Mouse (Mus musculus) MEL (cell line): Measurements from ENCODE around the gene Padi2.

ENCODE experiments used
- CHD2 ChIP-seq: IDR thresholded peaks from 2 replicates; pipeline ENCODE4 v1.6.1; 2011; ENCODE audit warnings: low read length, improper control_type of control experiment
- ETS1 ChIP-seq: IDR thresholded peaks from 2 replicates; pipeline ENCODE4 v1.6.1; 2012; ENCODE audit warnings: low read depth, mild to moderate bottlenecking, inconsistent platforms, low read length, improper control_type of control experiment, moderate library complexity
- GATA1 ChIP-seq: IDR thresholded peaks from 2 replicates; pipeline ENCODE4 v1.6.1; 2011; ENCODE audit warnings: low read depth, low read length, improper control_type of control experiment
- POLR2A ChIP-seq, 2 experiments: IDR thresholded peaks; 2 replicates each; pipeline ENCODE4 v1.6.1; 2011 to 2012; ENCODE audit warnings: low read length in 2 of 2, mild to moderate bottlenecking in 2 of 2, control low read depth in 1 of 2, improper control_type of control experiment in 1 of 2, low read depth in 1 of 2, moderate library complexity in 1 of 2; ENCODE audit not compliant: control insufficient read depth in 1 of 2, insufficient read depth in 1 of 2, poor library complexity in 1 of 2
- TAL1 ChIP-seq: IDR thresholded peaks from 2 replicates; pipeline ENCODE4 v1.6.1; 2012; ENCODE audit warnings: mild to moderate bottlenecking, inconsistent platforms, low read length, moderate library complexity, mixed read lengths
- TCF12 ChIP-seq: IDR thresholded peaks from 2 replicates; pipeline ENCODE4 v1.6.1; 2014; ENCODE audit warnings: low read depth, mild to moderate bottlenecking, inconsistent platforms, low read length, improper control_type of control experiment, moderate library complexity
- USF1 ChIP-seq: IDR thresholded peaks from 2 replicates; pipeline ENCODE4 v1.6.1; 2014; ENCODE audit warnings: low read depth, mild to moderate bottlenecking, inconsistent platforms, low read length, improper control_type of control experiment, moderate library complexity
- USF2 ChIP-seq, 2 experiments: IDR thresholded peaks; 2 replicates each; pipeline ENCODE4 v1.6.1; 2011 to 2012; ENCODE audit warnings: improper control_type of control experiment in 2 of 2, low read length in 2 of 2, borderline replicate concordance in 1 of 2, inconsistent platforms in 1 of 2, low read depth in 1 of 2, mild to moderate bottlenecking in 1 of 2; ENCODE audit not compliant: insufficient read depth in 1 of 2

DNA sequence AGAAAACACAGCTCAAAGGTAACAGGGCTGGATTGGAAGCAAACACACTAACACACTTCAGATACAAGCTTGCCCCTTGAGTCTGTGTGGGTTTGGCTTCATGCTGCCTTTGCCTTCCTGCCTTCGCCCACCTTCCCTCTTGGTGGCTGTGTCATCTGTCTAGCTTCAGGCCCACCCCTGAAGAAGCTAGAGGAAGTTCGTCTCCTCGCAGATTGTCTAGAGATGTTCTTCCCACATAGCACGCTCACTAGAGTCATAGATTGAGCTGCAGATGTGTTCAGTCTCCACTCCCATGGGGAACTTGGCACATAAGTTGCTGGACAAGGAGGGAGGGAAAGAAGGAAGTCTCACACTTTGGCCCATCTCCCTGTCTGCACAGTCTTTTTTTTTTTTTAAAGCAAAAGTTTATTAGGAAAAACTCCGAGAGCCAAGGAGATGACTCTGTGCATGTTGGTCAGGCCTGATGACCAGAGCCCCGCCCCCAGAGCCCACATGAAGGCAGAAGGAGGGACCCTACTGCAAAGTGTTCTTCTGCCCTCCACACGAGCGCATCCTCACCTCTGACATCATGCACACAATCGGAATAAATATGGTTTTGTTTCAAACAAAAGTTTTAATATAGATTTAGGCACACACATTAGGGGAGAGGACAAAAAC is 57.9 kb downstream of the Padi2 start:
- TF ChIP-seq POLR2A (IDR thresholded peaks at IDR 0.05; ENCODE audit: control insufficient read depth in 1 of 2, insufficient read depth in 1 of 2, low read depth in 1 of 2, low read length in 2 of 2, poor library complexity in 1 of 2) (no peak), USF2 (IDR thresholded peaks at IDR 0.05; ENCODE audit: borderline replicate concordance in 1 of 2, insufficient read depth in 1 of 2, low read depth in 1 of 2, low read length in 2 of 2) (no peak), CHD2 (no peak), TAL1 (no peak), TCF12 (no peak), ETS1 (no peak), GATA1 (no peak), USF1 (no peak)
